Mouse (Mus musculus): ENCODE results near the gene Htr6.

- no peak for TF ChIP-seq POLR2A (IDR thresholded peaks at IDR 0.05; ENCODE audit: control insufficient read depth, extremely low read depth, insufficient read depth, low read length, poor library complexity)
- no peak for TF ChIP-seq CTCF (IDR thresholded peaks at IDR 0.05; ENCODE audit: borderline replicate concordance, control insufficient read depth, extremely low read depth, insufficient read depth, low read length, poor library complexity)
Measured at GRCm38 (mm10) chr4:139034942-139035341, 40.4 kb downstream of the Htr6 start.
